Mouse (Mus musculus): ENCODE data around the gene Snx27. TPM values are rescaled to one million over a fixed set of nuclear protein-coding genes. Genes with fewer than 3 reads are reported as not detected.

Snx27 gene
- 10.6 TPM for polyA plus RNA-seq (2017; shearing (Covaris generic))

GRCm38 (mm10) chr3:94582456-94582891, at the start of gene Snx27:
Gene Snx27, minus strand, starts transcription at chr3:94582716.

GRCm38 (mm10) chr3:94480291-94480884, 102.1 kb downstream of the Snx27 start, which contains the start of gene Riiad1:
Gene Riiad1, minus strand, starts transcription at chr3:94480341.

GRCm38 (mm10) chr3:94477981-94478422, 104.5 kb downstream of the Snx27 start, which contains the start of gene Celf3:
Gene Celf3, plus strand, starts transcription at chr3:94478295.

Other genes with a start within 250 kb of the Snx27 start
- not detected for gene Them5, start 240.6 kb downstream of the Snx27 start, polyA plus RNA-seq (2017; shearing (Covaris generic))
- gene C2cd4d, start 220.3 kb downstream of the Snx27 start, polyA plus RNA-seq (2017; shearing (Covaris generic)): not detected
- gene Rorc, start 209.9 kb downstream of the Snx27 start, polyA plus RNA-seq (2017; shearing (Covaris generic)): not detected
- gene Lingo4, start 184.2 kb downstream of the Snx27 start, polyA plus RNA-seq (2017; shearing (Covaris generic)): not detected
- gene Tdrkh, start 169.4 kb downstream of the Snx27 start, polyA plus RNA-seq (2017; shearing (Covaris generic)): 0.85 TPM
- 63.0 TPM for gene Mrpl9, start 139.4 kb downstream of the Snx27 start, polyA plus RNA-seq (2017; shearing (Covaris generic))
- gene Oaz3, start 138.8 kb downstream of the Snx27 start, polyA plus RNA-seq (2017; shearing (Covaris generic)): 2.0 TPM
- gene Celf3, start 104.4 kb downstream of the Snx27 start, polyA plus RNA-seq (2017; shearing (Covaris generic)): 2.7 TPM
- not detected for gene Riiad1, start 102.4 kb downstream of the Snx27 start, polyA plus RNA-seq (2017; shearing (Covaris generic))
- not detected for gene Gm10972, start 60.4 kb upstream of the Snx27 start, polyA plus RNA-seq (2017; shearing (Covaris generic))
- 3.3 TPM for gene Tuft1, start 76.2 kb upstream of the Snx27 start, polyA plus RNA-seq (2017; shearing (Covaris generic))
- gene Selenbp2, start 110.8 kb upstream of the Snx27 start, polyA plus RNA-seq (2017; shearing (Covaris generic)): not detected
- gene Cgn, start 203.8 kb upstream of the Snx27 start, polyA plus RNA-seq (2017; shearing (Covaris generic)): 0.32 TPM